Mouse (Mus musculus) layer of hippocampus, adult 6 months (tissue): Measurements from ENCODE around the gene Tada1. TPM values are rescaled to one million over a fixed set of nuclear protein-coding genes. Genes with fewer than 3 reads are reported as not detected.

ENCODE experiments used
- long read RNA-seq, 2 experiments: library from polyadenylated mRNA; unstranded; transcript quantifications; one replicate each; pipeline ENCODE4 v2.0.0; 2019 to 2020
- polyA plus RNA-seq: library from polyadenylated mRNA; unstranded; fragments of <200 nt; fragmentation: Nextera tagmentation; gene quantifications from 2 replicates; pipeline ENCODE4 v1.2.3, GENCODE M21; 2021

Gene Tada1
- polyA plus RNA-seq: 46.4 and 46.8 TPM in 2 replicates
- long read RNA-seq, experiment 1, transcript Tada1-201 (8 exons, 2,215 nt): major isoform, 121 of 135 reads
- long read RNA-seq, experiment 1, partial matches to known transcripts: 5 of 135 reads
- long read RNA-seq, experiment 1, other reads (novel, unspliced or antisense): 9 of 135 reads
- long read RNA-seq, experiment 2, transcript Tada1-201 (8 exons, 2,215 nt): major isoform, 323 of 350 reads
- long read RNA-seq, experiment 2, partial matches to known transcripts: 3 of 350 reads
- long read RNA-seq, experiment 2, other reads (novel, unspliced or antisense): 24 of 350 reads

DNA sequence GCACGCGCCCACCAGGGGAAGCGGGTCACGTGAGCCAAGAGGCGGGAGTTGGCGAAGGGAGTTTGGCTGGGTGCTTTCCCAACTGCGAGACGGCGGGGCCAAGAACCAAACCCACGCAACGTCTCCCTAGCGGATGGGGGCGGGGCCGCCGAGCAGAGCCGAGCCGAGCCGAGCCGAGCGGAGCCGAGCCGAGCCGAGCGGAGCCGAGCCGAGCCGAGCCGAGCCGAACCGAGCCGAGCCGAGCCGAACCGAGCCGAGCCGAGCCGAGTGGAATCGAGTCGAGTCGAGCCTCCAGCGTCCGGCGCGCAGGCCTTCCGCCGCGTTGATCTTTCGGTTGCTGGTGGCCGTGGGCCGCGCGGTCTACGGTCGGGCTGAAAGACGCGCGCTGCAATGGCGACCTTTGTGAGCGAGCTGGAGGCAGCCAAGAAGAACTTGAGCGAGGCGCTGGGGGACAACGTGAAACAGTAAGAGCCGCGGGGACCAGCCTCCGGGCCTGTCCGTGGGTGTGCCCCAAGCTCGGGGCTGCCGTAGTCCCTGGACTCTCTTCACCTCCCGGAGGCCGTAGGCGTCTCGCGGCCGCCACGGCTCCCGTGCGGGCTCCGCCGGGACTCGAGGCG, at the start of gene Tada1:
Tada1 (plus strand) TSS at position 85 of the 617 bp plus-strand sequence.

DNA sequence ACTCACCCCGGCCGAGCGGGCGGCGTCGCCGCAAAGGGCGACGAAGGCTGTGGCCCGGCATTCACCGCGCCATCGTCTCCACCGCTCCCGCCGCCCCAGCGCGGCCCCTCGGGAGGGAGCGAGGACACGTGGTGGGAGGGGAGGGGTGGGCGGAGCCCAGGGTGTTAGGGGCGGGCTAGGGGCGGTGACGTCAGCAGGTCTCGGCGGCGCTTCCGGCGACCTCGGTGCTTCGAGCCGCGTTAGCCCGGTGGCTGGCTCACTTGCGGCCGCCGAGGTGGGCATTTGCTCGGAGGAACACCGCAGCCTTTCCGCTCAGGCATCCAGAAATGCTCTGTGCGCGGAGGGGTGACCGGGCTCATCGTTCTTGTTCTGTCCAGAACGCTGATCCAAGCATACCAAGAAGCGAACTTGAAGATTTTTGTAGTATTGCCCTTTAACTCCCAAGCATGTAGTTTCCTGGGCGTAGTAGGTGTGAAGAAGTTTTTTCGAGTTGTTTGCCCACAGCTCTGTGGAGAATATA, 30.9 kb downstream of the Tada1 start, which contains the start of gene Pogk:
Pogk (minus strand) TSS at position 163 of the 520 bp plus-strand sequence.

Other genes with a start within 250 kb of the Tada1 start
- not detected in 2 replicates for gene Gpa33, start 248.9 kb upstream of the Tada1 start, polyA plus RNA-seq
- not detected in 2 replicates for gene Mael, start 140.3 kb upstream of the Tada1 start, polyA plus RNA-seq
- 6.5 and 7.0 TPM in 2 replicates for gene Ildr2, start 125.0 kb upstream of the Tada1 start, polyA plus RNA-seq
- gene Pogk, start 30.8 kb downstream of the Tada1 start, polyA plus RNA-seq: 5.7 and 7.0 TPM in 2 replicates
- gene Gm4846, start 118.5 kb downstream of the Tada1 start, polyA plus RNA-seq: not detected in 2 replicates